Mouse (Mus musculus): ENCODE data around the gene Uroc1. TPM values are rescaled to one million over a fixed set of nuclear protein-coding genes. Genes with fewer than 3 reads are reported as not detected.

The Uroc1 gene
- total RNA-seq, 2 experiments from 2014 or later = not detected

GRCm38 (mm10) chr6:90410972-90411371 lies 77.9 kb downstream of the Uroc1 start:
- no peak for DNase-seq
- intact Hi-C loops (cut with DNase I; ENCODE audit: low total_unique reads) = no loop called here

GRCm38 (mm10) chr6:90411926-90412325 lies 78.8 kb downstream of the Uroc1 start:
- intact Hi-C loops (cut with DNase I; ENCODE audit: low total_unique reads) = no loop called here
- DNase-seq = no peak

Other genes with a start within 250 kb of the Uroc1 start
- not detected for gene Vmn1r50, start 231.9 kb upstream of the Uroc1 start, total RNA-seq (2021)
- gene Vmn1r51, start 210.7 kb upstream of the Uroc1 start, total RNA-seq (2021) = not detected
- gene Vmn1r52, start 158.5 kb upstream of the Uroc1 start, total RNA-seq (2021) = not detected
- gene V1ra8, start 130.5 kb upstream of the Uroc1 start, total RNA-seq (2021) = not detected
- gene Vmn1r53, start 108.8 kb upstream of the Uroc1 start, total RNA-seq (2021) = not detected
- gene Vmn1r54, start 87.0 kb upstream of the Uroc1 start, total RNA-seq (2021) = not detected
- not detected for gene BC048671, start 32.1 kb upstream of the Uroc1 start, total RNA-seq (2021)
- gene Chst13, start 8.1 kb upstream of the Uroc1 start, total RNA-seq (2021) = under 1 TPM; 0.44 to 0.82 TPM
- 10 to 100 TPM; 12.0 to 13.6 TPM for gene Zxdc, start 36.2 kb downstream of the Uroc1 start, total RNA-seq (2021)
- gene Cfap100, start 95.5 kb downstream of the Uroc1 start, total RNA-seq (2021) = under 1 TPM; 0.29 to 0.84 TPM
- gene Klf15, start 129.3 kb downstream of the Uroc1 start, total RNA-seq (2021) = 10 to 100 TPM; 15.2 to 39.8 TPM
- gene Aldh1l1, start 153.1 kb downstream of the Uroc1 start, total RNA-seq (2021) = 1 to 10 TPM; 3.0 to 6.8 TPM